In the genomic region with DNA sequence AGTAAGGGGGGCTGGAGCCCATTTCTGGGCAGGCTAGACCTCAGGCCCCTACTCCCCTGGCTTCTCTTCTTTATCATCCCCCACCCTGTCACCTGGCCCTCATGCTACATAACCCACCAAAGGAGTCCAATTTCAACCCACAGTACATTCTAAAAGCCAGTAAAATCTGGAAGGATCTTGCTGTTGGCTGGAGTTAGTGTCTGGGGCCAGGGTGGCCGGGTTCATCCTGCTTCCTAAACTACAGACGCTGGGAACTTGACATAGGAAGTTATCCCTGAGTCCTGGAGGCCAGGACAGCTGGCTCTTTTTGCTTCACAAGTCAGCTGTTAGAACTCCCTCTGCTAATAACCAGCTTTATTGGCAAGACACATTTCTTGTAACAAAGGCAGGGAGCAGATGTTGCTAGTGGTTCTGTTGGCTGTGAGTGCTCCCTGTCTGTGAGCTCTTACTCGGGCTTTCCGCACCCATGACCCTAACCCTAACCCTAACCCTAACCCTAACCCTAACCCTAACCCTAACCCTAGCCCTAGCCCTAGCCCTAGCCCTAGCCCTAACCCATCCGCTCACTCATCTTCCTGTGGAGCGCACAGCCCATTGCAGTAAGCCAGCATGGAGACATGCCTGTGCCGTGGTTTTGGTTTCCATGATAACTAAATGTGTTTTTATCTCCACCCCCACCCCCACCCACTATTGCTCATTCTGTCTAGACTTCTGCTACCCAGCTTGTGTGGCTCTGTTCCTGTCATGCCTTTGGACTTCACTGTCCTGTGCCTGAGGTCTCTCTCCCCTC, we compare ENCODE assay signal across 7 mouse cellular contexts.
DNase-seq lines count a peak whose midpoint lies in the region; ATAC-seq lines count a peak whose summit lies in the region.

No protein-coding gene starts in this region.

- H3K4me1 ChIP-seq in heart, embryonic 12.5 days (replicated peaks), result peaks cover 26% of the 10 kb centered on the region

- no peak overlapping the region for H3K4me2 ChIP-seq in heart, embryonic 12.5 days

- H3K27ac ChIP-seq in heart, embryonic 12.5 days (ENCODE audit: poor library complexity, severe bottlenecking), result peak overlapping the region; percentile 11; the same call in 1 of the 2 replicates

- WGBS in heart, embryonic 12.5 days, result 64% methylated on average over 7 of the region's 7 CpGs

- no peak overlapping the region for H3K9ac ChIP-seq in heart, embryonic 12.5 days

- no peaks in the 10 kb centered on the region for H3K9me3 ChIP-seq in heart, embryonic 12.5 days (replicated peaks)

- no peak overlapping the region for H3K4me3 ChIP-seq in heart, embryonic 12.5 days

- peak; percentile 19; the same call in 1 of the 2 replicates for ATAC-seq in heart, embryonic 12.5 days (ENCODE audit: insufficient number of reproducible peaks, low FRiP score)

- H3K27me3 ChIP-seq in heart, embryonic 12.5 days (replicated peaks), result no peaks in the 10 kb centered on the region

- DNase-seq in urinary bladder, postnatal 36 days (ENCODE audit: low spot score in 2 of 2), result peak; percentile 13 to 27
- DNase-seq in urinary bladder, adult 2 months (ENCODE audit: low spot score), result no peak
- peak; percentile 40 to 46 for DNase-seq in layer of hippocampus, postnatal 14 days (ENCODE audit: low spot score in 2 of 2)
- DNase-seq in thymus, adult 18-20 months, result no peak
- DNase-seq in spleen, postnatal 14 days (ENCODE audit: low spot score in 2 of 2), result no peak
- no peak for DNase-seq in MN1 (ENCODE audit: low spot score)

- no peaks in the 10 kb centered on the region for H3K36me3 ChIP-seq in heart, embryonic 12.5 days

Comparison
In these comparisons a context has a peak if more than half of its experiments do, and no peak if none do; other contexts are left out.
1. DNase-seq: peak in urinary bladder, postnatal 36 days (2 of 2) and layer of hippocampus, postnatal 14 days (2 of 2); none in urinary bladder, adult 2 months (single experiment), thymus, adult 18-20 months (0 of 2), spleen, postnatal 14 days (0 of 2) and MN1 (single experiment).